Mouse (Mus musculus): ENCODE measurements at regions not wholly inside any gene's neighbourhood (a gene's known extent, or its start where the extent isn't known, plus 50 kb on each side); places are given as distances from the start of the nearest gene placed in this dataset.

DNA sequence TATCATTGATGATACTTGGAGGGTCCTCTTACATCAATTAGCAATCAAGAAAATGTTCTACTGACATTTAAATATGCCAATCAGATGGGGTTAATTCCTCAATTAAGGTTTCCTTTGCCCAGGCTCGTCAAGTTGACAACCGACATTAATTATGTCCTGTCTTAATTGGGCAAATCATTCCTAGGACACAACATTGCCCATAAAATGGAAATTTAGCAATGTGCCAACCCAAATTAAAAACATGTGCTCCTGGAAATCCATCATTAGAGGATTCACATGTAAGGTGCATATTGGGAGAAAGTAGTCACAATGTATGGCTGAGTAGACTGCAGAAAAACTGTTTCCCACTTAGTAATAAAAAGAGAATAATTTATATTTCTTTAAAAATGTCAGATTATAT is 483.6 kb upstream of the B430305J03Rik start:
- DNase-seq (ENCODE audit: low spot score), result no peak

DNA sequence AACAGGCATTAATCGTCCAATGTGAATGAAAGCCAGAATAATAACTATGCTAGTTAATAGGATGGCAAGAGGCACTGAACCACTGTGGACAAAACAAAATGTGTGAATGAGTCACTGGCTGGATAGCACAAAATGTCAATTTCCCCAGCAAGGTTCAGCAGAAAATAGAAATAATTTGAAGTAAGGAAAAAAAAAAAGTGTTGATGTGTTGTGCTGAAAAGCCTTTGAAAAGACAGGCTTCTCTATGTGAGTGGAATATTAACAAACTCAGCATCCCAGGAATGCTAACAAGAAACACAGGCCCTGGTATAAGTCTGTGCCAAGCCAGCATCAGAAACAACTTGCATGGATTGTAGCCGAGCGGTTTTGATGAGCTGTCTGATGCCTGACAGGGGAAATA is 481.0 kb upstream of the B430305J03Rik start:
- no peak for DNase-seq (ENCODE audit: low spot score)

DNA sequence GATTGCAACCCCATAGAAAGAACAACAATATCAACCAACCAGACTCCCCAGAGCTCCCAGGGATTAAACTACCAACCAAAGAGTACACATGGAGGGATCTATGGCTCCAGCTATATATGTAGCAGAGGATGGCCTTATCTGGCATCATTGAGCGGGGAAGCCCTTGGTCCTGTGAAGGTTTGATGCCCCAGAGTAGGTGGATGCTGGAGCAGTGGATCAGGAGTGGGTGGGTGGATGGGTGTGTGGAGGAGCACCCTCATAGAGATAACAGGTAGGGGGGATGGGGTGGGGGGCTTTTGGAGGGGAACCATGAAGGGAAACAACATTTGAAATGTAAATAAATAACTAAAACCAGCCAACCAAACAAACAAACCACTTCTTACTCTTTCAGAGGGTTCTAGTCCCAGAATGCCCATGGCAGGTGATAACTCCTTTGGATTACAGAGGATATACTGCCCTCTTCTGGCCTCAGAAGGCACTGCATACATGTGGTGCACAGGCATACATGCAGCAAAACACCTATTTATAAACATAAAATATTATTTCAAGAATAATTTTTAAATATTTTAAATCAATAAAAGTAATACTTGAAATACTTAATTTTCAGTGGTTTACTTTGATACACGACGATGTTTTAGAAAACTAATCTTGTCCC is 473.7 kb upstream of the B430305J03Rik start:
- peak; percentile 2 for DNase-seq (ENCODE audit: low spot score)

DNA sequence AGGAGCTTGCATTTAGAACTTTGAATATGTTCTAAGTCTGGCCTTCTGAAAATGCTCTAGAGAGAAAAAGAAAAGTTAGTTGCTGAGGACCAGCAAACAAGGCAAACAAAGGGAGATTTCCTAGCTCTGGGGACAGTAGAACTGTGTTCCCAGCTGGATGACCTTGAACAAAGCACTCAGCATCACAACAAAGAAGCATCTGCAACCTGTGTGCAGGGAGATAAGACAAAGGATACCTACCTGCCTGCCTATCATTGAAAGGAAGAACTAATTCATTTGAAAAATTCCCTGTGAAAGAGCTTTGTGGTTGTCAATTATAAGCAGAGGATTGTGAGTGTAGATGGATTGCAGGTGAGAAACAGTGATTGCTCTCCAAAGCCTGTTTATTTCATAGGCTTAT is 451.1 kb upstream of the B430305J03Rik start:
- DNase-seq (ENCODE audit: low spot score), result no peak

DNA sequence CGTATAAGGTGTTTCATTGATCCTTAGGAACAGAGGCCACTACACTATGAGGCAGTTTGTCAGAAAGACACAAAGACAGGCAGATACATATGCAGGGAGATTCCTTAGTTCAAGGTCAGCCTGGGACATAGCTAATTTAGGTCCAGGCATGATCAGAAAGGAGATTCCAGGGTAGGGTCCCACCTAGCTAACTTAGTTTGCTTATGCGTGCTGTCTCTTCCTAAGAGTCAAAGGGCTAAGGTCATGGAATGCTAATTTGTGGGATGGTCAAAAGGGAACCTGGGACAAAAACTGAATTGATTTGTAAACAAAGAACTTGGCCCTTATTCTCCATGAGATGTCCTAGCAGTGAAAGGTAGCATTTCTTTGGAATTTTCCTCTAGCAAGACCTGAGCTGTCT is 430.3 kb upstream of the B430305J03Rik start:
- no peak for DNase-seq (ENCODE audit: low spot score)

DNA sequence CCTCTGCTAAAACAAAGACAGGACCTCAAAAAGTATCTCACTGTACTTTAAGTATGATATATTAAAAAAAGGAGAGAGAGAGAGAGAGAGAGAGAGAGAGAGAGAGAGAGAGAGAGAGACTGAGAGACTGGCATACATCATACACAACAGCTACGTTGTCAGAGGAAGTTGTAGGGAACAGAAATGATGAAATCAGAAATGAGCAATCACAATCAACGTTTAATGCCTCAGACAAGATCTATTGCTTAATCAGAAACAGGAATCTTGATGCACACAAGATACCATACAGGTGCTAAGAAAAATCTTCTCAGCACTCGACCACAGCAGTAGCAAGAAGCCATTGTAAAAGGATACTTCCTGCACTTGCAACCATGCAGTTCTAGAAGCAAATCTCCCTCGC is 424.9 kb upstream of the B430305J03Rik start:
- DNase-seq (ENCODE audit: low spot score), result no peak

Data from T-cell, adult 2 months (primary cell).